Mouse (Mus musculus) adipocyte (in vitro differentiated cells): ENCODE results near the gene Olfr175-ps1.

ENCODE experiments used
- DNase-seq: peaks from one replicate; pipeline ENCODE4 v3.0.0-alpha.2; 2016; ENCODE audit warnings: low spot score

Gene Olfr175-ps1

DNA sequence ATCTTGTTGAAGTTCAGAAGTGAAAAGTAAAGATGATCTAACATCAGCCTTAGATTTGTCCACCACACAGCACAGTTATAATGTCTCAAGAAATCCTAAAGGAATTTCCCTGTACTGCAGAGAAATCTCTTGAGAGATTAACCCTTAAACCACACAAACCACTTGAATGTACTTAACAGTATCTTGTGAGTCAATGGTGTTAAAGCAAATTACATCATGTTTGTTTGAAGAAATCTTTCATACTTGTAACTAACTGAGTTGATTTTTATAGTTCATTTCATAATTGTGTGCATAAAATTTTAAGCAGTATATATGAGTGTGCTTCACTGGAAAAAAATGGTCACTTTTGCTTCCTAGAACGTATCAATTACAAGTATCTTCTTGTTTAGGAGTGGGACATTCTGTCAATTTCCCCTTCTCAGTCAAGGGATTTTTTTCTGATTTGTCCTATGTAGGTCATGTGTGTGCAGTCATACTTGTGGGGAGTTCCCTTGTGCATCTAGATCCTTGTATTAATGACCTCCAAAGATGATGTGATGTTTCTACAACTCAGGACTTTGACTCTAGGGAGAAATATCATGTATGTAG, at the start of gene Olfr175-ps1:
TSS of gene Olfr175-ps1 (minus strand) at position 51 of the 588 bp plus-strand sequence.
- no peak for DNase-seq

DNA sequence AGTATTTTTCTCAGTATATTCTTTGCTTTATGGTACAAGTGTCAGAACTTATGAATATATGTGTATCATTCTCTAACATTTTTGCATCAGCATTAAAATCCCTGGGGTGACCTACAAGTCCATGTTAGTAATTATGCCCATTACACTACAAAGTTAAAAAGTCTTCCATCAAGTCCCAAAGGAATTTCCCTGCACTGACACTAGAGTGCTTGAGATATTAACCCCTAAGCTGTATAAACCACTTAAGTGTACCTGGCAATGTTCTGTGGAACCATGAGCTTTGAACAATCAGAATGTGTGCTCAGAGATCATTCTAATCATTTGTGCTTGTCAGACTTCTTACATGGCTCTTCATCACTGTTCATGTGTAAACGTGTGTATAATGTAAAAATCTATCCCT, 48.1 kb upstream of the Olfr175-ps1 start, which contains the start of gene Olfr177:
TSS of gene Olfr177 (minus strand) at position 101 of the 400 bp plus-strand sequence.
- no peak for DNase-seq

DNA sequence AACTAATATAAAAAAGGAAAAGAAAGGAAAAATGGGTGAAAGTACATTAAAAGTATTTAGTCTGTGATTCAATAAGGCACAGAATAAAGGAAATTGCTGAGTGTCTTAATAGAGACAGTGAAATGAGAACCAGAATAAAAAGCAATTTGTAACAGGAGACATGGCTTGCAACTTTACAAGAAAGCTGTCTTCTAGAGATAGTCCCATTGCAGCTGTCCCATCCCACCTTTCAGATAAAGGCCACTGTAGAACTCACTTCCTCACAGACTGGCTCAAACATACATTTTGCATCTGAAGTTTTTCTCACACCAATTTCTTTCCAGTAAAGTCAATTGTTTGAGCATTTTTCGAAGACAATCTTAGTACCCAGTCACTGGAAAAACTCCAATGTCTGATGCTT, 34.9 kb upstream of the Olfr175-ps1 start:
- DNase-seq, result no peak

DNA sequence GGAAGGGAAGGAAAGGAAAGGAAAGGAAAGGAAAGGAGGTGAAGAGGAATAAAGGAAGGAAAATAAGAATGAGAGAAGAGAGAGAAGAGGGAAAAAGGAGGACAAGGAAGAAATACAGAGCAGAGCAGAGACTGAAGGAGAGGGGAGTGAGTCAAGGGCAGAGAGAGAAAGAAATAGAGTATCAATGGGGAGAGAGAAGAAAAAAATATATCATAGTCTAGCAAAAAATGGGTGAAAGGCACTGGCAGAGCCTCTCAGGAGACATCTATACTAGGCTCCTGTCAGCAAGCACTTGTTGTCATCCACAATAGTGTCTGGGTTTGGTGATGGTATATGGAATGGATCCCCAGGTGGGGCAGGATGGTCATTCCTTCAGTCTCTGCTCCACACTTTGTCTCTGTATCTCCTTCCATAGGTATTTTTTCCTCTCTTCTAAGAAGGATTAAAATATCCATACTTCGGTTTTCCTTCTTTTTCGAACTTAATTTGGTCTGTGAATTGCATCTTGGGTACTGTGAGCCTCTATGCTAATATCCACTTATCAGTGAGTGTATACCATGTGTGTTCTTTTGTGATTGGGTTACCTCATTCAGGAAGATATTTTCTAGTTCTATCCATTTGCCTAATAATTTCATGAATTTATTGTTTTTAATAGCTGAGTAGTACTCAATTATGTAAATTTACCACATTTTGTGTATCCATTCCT, 33.6 kb upstream of the Olfr175-ps1 start:
- DNase-seq, result no peak

DNA sequence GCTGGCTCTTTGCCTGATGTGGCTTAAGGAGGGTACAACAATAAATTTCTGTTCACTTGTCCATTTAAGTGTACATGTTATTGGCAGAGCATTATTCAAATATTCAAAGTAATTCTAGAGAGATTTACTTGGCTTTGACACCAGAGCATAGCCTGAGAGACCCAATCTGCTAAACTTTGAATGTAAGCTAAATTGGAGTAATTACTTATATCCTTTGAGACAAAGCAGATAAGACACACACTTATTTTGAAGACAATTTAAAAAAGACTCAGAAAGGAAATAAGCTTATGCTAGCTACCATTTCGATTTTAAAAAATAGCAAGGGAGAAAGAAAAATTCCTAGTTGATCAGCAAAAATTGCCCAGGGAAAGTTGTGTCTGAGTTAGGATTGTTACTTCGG, 26.4 kb downstream of the Olfr175-ps1 start, which contains the start of gene Olfr173:
TSS of gene Olfr173 (minus strand) at position 101 of the 400 bp plus-strand sequence.
- no peak for DNase-seq
